Mouse (Mus musculus) C2C12 (cell line): ENCODE data around the gene P2ry14.

Experiments used
- CTCF ChIP-seq: IDR thresholded peaks from one replicate; pipeline ENCODE4 v1.5.1; 2011; ENCODE audit not compliant: control insufficient read depth, insufficient read depth, insufficient read length
- MAX ChIP-seq: IDR thresholded peaks from one replicate; pipeline ENCODE4 v1.6.1; 2011; ENCODE audit warnings: mild to moderate bottlenecking, control low read depth
- MYOG ChIP-seq: IDR thresholded peaks from one replicate; pipeline ENCODE4 v1.6.1; 2011; ENCODE audit not compliant: control insufficient read depth, insufficient read length; ENCODE audit errors: extremely low read depth
- USF1 ChIP-seq: IDR thresholded peaks from one replicate; pipeline ENCODE4 v1.6.1; 2011; ENCODE audit warnings: low read depth, mild to moderate bottlenecking, control low read depth, moderate library complexity

DNA sequence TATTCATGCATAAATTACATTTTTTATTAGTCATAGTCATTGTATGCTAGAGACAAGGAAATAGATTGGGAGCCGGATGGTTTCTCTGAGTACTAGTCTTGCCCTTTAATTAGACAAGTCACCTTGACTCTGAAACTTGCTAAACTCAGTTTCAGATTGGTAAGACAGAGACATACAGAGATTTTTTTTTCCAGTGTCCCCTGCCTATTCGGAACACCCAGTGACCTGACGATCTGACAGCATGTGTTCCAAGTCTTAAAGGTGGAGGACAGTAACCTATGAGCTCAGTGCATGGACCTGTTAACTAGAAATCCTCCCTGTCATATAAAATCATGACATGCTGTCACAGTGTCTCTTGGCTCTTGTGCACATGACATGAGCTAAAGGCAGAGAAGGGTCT, 23.9 kb downstream of the P2ry14 start:
- TF ChIP-seq MAX: no peak
- TF ChIP-seq CTCF: no peak
- TF ChIP-seq USF1: no peak
- TF ChIP-seq MYOG: no peak
